Mouse (Mus musculus) right cerebral cortex, postnatal 36 days (tissue): ENCODE measurements around the gene Pygo2.

ENCODE experiments used
- DNase-seq, 2 experiments: peaks; one replicate each; pipeline ENCODE4 v3.0.0; 2022; ENCODE audit warnings: low spot score in 2 of 2, mixed read lengths in 1 of 2

Pygo2 gene

DNA sequence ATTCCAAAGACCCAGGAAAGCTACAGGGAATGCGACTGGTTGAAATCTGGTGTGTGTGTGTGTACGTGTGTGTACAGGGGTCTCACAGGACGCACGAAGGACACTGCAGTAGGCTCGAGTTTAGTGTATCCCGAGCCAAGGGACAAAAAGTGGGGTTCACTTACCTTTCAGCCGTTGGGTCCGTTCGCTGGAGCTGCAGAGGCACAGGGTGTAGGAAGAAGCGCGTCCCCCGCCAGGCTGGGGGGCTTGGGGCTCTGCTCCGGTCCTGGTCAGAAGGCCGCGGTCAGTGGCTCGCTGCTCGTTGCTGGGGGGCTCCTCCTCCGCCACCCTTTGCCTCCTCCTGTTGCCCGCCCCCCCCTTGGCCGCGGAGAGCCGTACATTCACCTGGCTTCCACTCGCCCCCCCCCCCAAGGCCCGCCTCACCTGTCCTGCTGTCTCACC, 37.1 kb upstream of the Pygo2 start:
- DNase-seq, result no peak

GRCm38 (mm10) chr3:89393605-89394004, 36.4 kb upstream of the Pygo2 start:
- peak; percentile 92 to 96 for DNase-seq

DNA sequence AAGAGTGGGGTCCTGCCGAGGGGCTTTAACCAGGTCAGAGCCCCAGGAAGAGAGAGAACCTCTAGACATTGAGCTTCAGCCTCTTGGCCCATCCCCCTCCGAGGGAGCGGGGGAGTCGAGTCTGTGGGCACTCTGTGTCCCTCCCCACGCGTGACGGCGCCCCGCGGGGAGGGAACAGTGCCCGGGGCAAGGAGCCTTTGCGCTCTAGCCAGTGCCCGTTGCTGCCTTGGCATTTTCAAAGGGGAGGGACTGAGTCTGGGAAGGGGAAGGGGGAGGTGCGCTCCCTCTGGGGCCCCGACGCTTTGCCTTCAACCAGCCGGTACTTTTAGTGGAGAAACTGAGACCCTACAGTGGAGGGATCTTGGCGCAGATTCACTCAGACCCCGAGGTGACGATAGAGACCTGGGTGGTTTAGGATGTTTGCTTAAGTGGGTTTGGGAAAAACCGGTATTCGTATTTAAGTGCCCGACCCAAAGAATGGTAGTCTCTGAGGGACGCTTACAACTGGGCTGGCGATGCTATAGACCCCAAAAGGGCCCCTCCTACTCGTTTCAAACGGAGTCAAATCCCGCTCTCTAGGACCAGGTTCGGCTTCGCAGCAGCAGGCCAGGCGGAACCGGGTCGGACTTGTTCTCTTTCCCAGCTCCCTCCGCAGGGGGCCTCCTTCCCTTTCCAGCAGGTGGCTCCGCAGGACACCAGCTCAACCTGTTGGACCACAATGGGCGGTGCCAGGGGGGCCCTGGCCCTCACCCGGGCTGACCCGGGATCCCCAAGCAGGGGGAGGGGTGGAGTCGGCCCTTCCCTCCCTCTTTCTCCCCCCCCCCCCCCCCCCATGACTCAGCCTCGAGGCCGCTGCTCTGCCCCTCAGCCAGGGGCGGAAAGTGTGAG, 35.8 kb upstream of the Pygo2 start, which contains the start of gene Zbtb7b:
Gene Zbtb7b, minus strand, starts transcription at position 771 of the 888 bp plus-strand sequence.
- DNase-seq, result peak in 1 of 2 experiments; percentile 28

DNA sequence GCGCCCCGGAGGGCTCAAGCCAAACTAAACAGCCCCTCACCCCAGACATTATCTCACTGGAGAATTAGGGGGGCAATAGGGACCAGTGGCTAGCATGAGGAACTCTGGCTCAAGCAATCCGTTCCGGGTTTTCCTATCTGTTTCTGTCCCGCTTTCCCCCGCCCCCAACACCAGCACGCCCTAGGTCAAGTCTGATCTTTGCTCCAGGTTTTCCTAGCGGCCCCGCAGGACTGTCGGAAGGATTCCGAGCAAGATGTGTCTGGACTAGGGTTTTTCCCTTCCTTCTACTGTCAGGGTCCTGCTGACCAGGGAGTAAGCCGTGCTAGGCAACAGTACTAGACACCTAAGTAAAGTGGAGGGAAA, 35.1 kb upstream of the Pygo2 start:
- no peak for DNase-seq

GRCm38 (mm10) chr3:89395419-89395805, 34.6 kb upstream of the Pygo2 start:
- no peak for DNase-seq

GRCm38 (mm10) chr3:89395806-89396653, 34.0 kb upstream of the Pygo2 start:
- no peak for DNase-seq

- DNase-seq, result no peak
These were observed 33.4 kb upstream of the Pygo2 start for GRCm38 (mm10) chr3:89396654-89397005.

DNA sequence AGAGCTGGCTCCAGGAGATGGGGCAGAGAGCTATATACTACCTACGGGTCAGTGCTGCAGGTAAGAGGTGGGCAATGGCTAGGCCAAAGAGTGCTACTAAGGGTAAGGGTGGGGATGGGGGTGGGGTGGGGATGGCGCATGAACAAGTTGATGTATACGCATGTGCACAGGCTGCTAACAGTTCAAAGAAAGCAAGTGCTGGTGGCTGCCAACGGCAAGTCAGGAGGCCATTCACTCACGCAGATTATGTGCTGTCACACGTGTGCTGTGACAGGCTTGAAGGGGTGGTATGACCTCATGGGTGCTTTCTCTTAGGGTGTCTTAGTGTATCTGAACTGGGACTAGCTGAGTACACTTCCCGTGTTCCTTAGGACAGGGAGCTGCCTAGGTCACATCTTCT, 28.7 kb upstream of the Pygo2 start:
- DNase-seq, result no peak

- DNase-seq, result no peak
These were observed 27.3 kb upstream of the Pygo2 start, which contains the start of gene Lenep for GRCm38 (mm10) chr3:89402693-89403092. Gene Lenep, minus strand, starts transcription at chr3:89402793.

DNA sequence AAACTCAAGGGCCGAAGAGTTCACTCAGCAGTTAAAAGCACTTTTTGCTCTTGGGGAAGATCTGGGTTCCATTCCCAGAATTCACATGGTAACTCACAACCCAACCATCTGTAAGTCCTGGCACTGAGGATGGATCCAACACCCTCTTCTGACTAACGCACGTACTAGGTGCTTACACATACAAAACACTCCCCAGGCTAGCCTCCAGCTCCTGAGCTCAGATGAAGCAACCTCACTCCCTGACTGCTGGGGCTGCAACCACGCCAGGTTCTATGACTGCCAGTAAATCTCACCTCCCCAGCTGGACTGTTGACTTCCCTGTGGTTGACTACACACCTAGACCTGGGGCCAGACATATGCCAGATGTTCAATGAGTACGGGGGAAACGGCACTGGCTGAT, 23.1 kb upstream of the Pygo2 start:
- DNase-seq, result no peak

- DNase-seq, result no peak
These were observed 21.6 kb upstream of the Pygo2 start for GRCm38 (mm10) chr3:89408448-89408847.

DNA sequence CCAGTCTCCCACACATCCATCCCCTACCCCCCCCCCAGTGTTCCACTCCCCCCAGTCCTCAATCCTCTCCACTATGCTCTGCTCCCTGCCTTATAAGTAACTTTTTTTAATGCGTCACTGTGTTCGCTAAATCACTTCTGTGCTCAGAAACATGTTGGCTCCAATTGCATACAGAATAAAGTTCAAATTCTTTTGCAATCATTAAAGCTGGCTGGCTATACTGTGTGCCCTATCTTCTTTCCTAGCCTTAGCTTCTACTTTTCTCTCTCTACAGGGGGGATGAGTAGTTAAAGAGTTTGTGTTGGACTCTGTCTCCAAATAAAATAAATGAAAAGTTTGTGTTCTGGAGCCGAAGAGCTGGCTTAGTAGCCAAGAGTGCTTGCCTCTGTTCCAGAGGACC, 20.3 kb upstream of the Pygo2 start:
- no peak for DNase-seq

GRCm38 (mm10) chr3:89410864-89411263, 19.1 kb upstream of the Pygo2 start:
- no peak for DNase-seq

- peak; percentile 98 to 99 for DNase-seq
These were observed 18.3 kb upstream of the Pygo2 start, which contains the start of gene Flad1 for GRCm38 (mm10) chr3:89411490-89412393. Gene Flad1, minus strand, starts transcription at chr3:89411870.

DNA sequence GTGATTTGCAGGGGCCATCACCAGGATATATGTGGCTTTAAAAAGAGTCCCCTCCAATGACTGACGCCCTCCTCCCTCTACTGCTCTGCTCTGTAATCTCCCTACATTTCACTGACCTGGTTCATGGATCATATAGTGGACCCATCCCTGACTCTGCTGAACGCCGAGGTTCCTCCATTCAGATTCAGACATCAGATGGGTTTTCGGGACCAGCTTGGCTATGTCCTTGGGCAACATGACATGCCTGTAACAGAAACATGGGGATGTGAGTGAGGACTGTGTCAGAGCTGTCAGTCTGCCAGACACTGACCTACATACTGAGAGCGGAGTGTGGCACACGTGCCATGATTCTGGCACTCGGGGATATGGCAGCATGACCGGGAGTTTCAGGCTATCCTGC, 13.9 kb upstream of the Pygo2 start:
- no peak for DNase-seq

DNA sequence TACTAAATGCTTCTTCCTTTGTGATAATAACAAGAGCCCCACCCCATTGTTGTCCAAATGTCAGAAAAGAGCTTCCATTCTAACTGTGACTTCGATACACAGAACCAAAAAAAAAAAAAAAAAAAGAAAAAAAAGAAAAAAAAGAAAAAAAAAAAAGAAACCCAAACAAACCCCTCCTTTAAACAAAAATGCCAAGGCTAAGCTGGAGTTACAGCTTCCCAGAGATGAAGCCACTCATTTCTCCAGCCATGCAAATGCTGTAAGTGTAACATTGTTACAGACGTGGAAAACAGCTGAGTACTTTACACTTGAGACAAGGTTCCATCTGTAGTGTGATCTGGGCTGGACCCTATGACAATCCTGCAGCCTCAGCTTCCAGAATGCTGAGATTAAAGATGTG, 12.9 kb upstream of the Pygo2 start:
- DNase-seq, result no peak

GRCm38 (mm10) chr3:89417840-89418169, 12.2 kb upstream of the Pygo2 start:
- no peak for DNase-seq

- DNase-seq, result peak; percentile 92 to 97
These were observed 11.7 kb upstream of the Pygo2 start, which contains the start of the genes Cks1b and Shc1 for GRCm38 (mm10) chr3:89418170-89418860. Gene Cks1b, minus strand, starts transcription at chr3:89418383. Gene Shc1, plus strand, starts transcription at chr3:89418443.

DNA sequence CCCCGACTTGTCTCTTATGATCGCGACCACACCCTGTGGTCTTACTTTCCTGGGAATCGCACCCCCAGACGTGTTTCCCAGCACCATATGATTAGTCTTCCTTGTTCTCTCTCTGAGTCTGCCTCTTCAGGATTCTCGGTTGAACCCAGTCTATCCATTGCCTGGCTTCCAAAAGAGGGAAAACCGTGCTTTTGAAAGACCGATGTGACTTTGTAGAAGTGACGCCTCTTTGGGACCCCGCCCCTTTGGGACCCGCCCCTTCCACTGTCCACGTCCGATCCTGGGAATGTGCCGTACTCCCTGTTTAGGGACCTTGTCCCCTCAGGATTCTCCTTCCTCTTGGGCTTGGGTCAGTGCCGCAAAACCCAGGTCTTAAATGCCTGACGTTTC, 11.2 kb upstream of the Pygo2 start:
- DNase-seq, result no peak

DNA sequence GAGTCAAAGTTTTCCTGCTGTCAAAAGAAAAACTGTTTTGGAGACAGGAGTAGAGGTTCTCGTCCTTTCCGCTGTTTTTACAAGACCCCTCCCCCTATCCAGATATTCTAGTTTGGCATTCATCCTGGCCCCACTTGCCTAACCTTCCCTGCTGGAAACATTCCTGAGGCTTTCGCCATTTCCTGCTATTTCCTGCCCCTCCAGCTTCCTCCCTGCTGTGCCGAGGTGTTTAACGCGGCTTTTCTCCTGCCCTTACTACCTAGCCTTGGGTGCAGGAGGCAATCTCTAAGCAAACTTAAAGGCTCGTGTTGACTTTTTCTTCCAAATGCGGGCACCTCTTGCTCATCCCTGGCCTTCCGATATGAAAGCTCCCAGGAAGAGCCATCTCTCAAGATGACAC, 10.4 kb upstream of the Pygo2 start:
- DNase-seq, result no peak

- no peak for DNase-seq
These were observed 10.0 kb upstream of the Pygo2 start for GRCm38 (mm10) chr3:89419981-89420380.
